Mouse (Mus musculus): ENCODE data around the gene Man1c1.
A peak's percentile ranks its signal among the peaks of the same experiment; 100 is the strongest.

The Man1c1 gene

DNA sequence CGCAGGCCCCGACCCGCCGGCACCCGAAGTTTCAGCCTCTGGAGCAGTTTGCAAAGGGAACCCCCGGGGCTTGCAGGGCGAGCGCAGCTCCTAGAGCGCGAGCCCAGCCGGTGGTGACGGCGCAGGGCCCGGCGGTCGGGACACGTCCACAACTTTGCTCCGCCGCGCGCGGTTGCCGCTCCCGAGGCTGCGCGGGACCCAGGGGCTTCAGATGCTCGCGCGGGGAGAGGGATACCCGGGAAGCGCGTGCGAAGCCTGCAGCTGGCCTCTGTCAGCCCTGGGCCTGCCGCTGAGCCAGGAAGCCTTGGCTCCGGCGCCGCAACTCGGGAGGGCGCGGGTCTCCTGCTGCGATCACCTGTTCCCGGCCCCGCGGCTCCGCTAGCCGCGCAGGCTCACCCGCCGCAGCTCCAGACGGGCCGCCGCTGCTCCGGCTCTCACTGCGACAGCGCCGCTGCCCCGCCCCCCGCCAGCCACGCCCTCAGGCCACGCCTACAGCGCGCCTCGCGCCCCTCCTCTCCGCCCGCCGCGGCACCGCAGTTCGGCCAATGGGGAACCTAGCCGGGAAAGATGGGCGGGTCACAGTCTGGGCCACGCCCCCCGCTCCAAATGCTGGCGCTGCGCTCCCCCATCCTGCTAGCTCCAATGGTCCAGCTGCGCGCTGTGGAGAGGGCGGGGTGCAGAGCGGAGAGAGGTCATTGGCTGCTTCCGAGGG is at the start of gene Man1c1:
Man1c1 (minus strand) TSS at position 456 of the 712 bp plus-strand sequence.
- DNase-seq, result peak; percentile 99

DNA sequence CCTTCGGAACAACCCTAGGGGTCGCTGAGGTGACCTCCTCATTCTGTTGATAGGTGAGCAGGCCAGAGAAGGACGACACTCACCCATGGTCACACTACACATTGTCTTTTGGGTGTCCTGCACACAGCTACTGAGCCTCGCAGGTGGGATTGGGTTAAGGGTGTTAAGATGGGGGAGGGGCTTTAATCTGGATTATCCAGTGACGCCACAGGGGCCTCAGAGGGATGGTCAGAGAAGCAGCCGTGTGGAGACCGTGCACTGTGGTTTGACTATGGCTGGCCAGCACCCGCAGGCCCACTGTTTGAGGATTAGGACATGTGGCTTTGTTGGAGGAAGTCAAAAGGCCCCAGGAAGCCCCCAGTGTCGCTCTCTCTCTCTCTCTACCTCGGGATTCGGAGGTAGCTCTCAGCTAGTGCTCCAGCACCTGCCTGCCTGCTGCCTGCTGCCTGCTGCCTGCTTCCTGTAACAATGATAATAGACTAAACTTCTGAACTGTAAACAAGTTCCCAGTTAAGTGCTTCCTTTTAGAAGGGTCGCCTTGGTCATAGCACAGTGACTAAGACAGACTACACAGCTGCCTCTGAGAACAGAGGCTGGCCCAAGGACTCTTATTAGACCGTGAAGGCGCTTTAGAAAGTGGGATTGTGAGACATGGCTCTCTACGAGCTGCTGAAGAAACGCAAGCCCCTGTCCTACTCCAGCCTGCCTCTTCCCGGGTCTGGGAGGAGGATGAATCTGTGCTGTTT is 49.6 kb upstream of the Man1c1 start:
- no peak for DNase-seq

DNA sequence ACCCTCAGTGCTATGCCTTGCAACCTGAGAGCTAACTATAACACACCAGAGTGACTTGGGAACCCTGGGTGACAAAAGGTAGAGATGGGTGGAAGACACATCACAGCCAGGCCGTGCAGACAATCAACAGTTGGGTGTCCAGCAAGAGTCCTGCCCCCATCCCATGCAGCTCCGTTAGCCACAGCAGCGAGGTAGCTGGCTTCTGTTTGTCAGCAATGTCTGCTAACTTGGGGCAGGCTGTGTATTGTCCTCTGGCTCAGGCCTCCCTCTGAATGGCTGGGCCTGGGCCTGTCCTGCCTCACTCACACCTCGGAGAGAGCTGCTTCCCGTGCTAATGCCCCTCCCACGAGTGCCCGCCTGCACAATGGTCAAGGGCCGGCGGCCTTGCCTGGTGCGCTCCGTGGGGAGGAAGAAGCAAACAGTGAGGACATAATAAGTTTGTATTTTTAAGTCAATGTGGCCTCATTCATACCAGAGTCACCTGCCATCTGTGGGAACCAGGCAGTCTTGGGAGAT is 48.9 kb upstream of the Man1c1 start:
- DNase-seq, result no peak

DNA sequence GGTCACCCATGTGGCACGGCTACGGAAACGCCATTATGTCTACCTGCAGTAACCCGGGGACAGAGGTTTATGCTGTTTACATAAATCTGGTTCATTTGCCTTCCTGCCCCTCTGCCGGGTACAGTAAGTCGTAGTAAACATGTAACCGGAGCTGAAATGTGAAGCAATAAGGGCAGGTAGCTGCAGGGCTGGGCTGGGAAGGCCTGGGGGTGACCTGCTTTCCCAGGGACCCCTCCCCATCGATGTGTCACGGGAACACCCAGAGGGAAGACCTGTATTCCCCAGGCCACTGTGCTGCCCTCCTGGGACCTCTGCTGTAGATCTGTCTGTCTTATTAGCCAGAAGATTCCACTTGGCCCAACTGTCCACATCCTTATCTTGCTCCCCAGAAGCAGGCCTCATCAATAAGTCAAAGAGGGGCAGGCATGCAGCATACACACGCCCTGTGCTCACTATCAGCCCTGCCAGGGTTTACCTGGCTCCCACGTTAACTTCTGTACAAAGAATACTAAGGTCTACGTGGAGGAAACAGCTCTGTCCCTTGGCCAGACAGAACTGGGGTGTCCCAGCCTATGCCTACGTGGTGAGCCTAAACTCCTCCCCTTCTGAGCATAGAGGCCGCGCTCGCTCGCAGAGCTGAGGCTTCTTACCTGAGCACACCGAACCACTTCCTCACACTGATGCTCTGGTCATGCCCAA is 47.7 kb upstream of the Man1c1 start:
- DNase-seq, result no peak

DNA sequence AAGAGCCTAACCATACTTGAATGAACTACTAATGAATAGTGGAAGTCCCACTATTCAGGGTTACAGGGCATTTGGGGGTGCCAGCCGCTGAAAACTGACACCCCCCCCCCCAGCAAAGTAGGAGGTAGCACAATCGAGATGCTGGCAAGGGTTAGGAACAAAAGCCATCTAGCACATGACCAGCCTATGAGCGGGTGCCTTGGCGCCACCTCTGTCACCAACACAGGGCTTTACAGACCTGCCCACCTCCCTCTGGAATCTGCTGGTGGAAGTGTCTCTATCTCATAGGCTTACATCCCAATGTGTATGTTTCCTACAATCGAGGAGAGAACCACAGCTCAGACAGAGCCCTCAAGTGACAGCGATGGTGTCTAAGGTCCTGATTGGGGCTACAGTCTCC is 46.7 kb upstream of the Man1c1 start:
- DNase-seq, result no peak

DNA sequence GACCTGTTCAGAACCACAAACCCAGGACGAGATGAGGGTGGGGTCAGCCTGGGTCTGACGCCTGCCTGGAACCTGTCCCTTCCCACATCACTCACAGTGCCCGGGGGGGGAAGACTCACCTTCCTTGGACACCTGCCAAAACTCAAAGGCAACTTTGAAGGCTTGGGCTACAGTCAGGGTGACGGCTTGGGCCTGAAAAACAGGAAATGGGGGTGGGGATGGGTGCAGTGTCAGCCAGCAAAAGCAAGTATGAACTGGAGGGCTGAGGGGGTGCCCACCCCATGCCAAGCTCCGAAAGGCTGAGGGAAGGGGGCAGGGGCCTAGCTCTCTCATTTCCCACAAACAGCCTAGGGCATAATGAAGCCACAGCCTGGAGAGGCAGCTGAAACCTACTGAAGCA is 46.2 kb upstream of the Man1c1 start:
- DNase-seq, result no peak

DNA sequence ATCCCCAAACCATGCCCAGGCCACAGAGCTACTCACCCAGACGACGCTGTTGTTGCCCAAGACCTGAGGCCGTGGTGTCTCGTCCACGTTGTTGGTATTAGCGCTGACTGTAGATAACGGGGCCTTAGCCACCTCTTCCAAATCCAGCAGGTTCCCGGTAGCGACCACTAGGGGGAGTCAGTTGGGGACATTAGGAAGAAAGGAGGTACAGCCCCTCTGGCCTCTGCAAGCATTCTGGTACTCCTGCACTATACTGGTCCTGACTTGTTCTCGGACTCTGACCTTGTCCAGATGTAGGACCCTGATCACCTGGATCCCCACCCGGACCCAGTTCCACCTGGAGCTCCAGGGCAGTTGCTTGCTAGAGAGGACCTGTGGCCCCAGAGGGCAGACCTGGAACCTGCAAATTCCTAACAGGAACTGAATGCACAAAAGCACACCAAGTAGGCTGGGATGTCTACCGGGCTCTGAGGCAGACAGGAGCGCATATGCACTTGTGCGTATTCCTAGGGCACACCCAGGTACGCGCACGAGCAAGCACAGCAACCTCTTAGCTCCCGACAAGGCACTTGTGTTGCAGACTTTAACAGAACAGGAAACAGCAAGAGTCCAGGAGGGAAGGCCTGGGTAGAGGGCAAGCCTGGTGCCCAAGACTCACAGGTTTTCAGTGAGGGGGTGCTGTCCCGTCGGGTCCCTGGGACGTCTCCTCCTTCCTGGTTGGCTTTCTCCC is 45.4 kb upstream of the Man1c1 start:
- no peak for DNase-seq

DNA sequence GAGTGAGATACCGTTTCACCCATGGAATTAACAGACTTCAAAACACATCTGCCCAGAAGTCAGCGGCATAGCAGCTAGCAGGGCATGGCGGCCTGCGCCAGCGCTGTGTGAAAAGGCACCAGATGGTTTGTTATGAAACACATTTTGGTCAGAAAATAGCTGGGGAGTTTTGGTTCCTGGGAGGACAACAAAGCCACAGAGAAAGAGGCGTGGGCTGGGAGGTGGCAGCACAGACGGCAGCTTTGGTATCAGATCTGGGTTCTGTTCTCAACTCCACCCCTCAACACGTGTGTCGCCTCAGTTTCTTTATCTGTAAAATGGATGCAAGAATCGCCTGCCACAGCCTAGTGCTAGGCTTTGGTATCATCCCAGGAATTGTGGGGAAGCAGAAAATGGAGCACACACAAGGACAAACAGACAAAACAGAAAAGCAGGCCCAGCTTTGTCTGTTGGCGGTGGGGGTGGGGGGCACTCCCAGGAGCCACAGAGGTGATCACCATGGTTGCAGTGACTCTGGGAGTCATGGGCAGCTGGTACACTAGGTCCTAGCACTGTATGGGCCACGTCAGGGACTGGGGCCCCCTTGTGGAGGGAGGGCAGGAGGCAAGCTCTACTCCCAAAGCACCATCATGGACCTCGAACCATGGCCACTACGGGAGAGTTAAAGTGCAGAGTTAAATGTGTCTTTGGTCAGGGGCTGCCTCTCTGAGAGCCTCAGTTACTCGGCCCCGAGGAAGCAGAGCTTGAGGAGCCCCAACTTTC is 42.0 kb upstream of the Man1c1 start:
- DNase-seq, result peak; percentile 37

DNA sequence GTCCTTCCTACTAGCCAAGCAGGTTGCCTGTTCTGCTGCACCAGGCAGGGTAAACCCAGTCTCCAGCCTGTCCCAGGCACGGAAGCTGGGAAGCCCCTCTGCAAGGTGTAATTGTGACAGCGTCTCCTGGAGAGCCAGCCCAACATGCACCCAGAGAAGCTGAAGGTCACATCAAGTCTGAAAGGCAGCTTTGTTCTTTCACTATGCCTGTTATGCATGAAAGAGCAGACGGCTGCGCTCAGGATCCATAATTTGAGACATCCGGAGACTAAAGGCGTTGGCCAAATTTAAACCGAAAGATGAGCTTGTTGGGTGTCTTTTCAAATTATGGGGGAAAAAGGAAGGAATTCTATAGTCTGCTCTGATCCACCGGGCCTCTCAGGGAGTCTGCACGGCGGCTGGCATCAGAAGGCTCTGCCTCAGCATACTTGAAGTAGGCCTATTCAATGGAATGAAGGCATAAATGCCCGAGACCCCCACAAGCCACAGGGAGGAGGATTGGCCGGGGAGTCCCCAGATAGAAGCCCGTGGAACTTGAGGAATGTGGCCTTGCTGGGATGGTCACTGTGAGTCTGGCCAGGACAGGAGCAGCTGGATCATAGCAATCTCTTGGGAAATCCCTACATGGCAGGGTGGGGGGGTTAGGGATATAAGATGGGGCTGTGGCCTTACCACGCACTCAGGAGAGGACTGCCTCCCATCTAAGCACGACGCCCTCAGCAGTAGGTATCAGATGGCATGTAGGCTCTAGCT is 40.0 kb upstream of the Man1c1 start:
- DNase-seq, result no peak

DNA sequence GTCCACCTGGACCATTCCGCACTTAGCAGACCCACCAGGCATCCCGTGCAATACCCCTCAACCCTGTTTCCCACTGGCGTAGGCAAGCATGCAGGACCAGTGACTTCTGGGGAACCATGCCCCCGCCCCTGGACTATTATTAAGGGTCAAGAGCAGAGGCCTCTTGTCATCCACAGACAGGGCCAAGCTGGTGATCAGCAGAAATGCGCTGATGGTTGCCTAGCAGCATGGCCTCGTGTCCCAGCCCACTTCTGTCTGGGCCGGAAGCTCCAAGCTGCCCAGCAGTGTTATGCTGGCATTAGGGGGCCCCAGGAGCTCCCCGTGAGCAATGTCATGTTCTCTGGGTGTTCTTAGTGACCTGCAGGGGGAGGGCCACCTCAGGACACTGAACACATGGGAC is 37.9 kb upstream of the Man1c1 start:
- no peak for DNase-seq

DNA sequence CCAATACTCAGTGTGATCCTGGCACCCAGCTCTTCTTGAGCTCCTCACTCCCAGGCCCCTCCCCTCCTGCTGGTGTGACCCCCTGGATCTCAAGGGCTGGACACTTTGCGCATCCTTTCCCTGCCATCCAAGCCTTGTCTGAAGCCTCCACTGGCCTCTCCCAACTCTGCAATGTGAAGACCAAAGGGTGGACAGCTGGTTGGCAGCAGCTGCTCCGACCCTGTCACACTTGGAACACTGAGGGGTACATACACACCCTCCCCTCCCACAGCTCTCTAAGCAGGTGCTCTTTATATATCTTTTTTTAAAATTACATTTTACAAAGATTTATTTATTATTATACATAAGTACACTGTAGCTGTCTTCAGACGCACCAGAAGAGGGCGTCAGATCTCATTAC is 36.1 kb upstream of the Man1c1 start:
- DNase-seq, result no peak

DNA sequence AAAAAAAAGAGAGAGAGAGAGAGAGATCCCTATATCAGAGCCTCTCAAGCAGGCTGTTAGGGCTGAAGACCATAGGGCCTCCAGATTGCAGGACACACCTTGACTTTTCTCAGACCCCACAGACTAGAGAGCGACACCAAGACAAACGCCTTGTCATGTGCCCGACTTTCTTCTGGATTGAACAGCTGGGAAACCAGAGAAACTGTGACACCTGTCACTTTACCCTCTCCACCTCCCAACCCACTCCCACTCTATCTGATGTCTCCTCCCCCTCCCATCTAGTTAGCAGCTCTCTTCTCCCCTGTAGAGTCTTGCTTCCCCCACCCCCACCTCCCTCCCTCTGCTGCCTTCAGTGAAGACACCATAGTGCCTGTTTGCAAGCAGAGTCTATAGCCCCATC is 35.4 kb upstream of the Man1c1 start:
- no peak for DNase-seq

DNA sequence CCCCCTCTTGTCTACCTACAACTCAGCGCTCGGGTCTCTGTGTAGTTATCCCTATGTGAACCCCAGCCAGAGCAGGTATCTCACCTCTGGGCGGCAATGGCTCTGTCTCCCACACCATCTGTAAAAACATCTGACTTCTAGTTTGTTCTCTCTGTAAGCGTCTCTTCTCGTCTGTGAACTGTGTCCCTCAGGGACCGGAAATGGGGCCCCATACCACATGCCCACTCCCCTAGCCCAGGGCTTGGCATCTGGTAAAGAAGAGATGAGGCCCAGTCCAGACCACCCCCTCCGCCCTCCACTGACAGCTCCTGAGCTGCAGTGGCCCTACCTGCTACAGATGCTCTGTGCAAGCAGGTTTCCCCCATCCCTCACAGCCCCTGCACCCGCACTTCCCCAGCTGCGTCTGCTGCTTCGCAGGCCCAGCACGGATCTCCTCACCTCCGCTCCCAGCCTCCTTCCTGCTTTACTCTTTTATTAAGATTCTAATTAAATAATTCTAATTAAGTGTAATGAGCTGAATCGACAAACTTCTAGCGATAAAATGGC is 33.3 kb upstream of the Man1c1 start:
- DNase-seq, result no peak

DNA sequence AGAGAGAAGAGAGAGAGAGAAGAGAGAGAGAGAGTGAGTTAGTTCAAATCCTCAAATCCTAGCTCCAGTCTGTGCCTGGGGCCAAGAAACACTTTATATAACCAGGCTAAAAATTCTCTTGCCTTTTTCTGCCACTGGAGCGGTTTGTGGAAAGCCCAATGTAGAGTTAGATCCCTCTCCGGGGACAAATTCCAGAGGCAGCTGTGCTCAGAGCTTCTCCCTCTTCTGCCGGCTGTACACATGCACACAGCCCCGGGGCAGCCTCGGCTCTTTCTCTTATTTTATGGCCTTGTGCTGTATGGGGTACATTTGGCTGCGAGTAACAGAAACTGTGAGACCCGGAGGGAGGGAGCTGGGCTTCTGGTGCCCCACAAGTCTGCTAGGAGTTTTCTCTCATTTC is 32.1 kb upstream of the Man1c1 start:
- no peak for DNase-seq

DNA sequence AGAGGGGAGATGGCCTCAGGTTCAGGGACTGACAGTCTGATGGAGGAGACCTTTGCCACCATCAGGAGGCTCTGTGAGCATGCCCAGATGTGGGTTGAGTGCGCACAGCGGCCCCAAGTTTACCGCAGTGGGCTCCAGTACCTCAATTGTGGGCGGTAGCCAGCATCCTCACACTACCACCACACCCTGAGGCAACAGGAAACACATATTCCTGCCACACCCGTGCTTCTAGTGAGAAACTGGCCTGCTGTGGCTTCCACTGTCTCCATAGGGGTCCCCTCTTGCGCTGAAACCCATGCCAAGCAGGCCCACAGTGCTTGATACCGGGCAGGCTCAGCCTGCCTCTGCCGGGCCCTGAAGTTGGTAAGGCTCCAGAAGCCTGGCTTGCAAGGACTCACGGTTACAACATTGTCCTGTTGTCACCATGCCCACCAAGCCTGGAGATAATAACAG is 30.6 kb upstream of the Man1c1 start:
- no peak for DNase-seq

DNA sequence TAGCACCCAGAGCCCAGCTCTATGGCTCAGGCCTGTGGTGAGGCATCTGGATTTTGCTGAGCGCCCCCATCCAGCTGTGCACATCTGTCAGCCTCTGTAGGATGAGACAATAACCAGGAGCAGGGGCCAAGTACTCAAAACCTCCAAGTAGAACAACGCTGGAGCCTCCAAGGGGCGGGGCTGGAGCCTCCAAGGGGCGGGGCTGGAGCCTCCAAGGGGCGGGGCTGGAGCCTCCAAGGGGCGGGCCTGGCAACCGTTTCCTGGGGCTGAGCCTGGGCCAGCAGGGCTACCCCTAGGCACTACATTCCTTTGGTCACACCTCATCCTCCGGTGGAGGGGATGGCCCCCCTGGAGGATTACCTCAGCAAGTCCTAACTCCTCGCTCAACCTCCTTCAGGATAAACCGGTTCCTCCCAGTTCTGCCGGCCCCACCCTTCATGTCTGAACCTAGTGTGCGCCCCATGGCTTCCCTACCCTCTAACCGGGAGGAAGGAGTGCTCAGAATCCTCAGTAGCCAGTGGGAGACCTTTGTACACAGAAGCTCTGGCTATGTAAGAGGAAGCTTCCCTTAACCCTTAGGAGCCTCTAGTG is 30.0 kb upstream of the Man1c1 start:
- no peak for DNase-seq

DNA sequence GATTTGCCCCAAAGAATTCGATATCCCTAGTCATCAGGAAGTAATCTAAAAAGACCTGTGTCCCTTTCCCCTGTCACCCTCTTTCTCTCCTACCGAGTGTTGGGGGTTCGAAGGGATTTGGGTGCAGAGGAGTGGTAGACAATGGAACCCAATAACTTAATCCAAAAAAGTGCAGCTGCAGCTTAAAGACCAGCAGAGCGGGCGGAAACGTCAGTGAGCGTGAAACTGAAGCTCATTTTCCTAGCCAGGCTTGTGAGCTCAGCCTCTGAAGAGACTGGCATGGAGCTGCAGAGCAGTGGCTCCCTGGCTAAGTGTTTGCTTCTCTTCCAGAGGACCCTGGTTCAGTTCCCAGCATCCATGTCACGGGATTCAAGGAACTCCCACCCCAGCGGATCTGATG is 29.3 kb upstream of the Man1c1 start:
- no peak for DNase-seq

DNA sequence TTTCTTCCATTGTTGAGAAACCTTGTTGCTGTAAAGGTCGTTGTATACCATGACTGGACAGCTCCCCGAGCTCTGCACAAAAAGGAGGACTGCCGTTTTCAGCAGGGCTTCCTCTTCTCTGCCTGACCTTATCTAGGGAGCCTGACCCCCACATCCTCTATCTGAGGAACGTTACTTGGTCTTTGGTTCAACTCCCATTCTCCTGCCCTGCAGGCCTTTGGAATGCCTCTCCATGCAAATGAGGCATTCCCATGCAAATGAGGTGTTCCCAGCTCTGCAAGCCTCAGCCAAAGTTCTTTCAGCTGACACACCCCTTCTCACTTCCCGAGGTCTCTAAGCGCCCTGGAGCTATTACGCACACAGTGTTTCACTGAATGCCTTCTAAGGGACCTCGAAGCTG is 26.0 kb upstream of the Man1c1 start:
- DNase-seq, result no peak

DNA sequence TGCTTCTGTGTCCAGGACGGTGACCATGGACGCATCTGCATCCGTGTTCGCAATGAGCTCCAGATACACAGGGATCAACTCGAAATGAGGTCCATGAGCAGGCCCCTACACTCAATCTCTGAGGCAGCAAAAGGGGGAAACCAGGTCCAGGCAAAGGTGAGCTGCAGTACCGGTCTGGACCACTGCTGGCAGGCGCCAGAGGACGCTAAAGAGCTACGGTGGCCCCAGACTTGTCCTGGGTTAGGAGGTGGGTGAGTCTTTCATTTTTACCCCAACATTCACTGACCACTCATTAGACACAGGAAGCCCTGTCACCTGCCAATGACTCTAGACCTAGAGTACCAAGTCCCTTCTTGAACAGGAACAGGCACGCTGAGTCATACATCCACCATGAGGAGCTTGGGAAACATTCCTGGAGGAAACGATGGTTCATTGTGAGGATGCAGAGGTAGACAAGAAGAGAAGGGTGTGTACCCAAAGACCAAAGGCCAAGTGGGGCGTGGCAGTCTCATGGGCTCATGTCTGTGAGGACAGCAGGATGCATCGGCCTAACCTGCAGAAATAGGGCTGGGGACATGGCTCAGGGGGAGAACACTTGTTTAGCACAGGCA is 21.8 kb upstream of the Man1c1 start:
- DNase-seq, result no peak

DNA sequence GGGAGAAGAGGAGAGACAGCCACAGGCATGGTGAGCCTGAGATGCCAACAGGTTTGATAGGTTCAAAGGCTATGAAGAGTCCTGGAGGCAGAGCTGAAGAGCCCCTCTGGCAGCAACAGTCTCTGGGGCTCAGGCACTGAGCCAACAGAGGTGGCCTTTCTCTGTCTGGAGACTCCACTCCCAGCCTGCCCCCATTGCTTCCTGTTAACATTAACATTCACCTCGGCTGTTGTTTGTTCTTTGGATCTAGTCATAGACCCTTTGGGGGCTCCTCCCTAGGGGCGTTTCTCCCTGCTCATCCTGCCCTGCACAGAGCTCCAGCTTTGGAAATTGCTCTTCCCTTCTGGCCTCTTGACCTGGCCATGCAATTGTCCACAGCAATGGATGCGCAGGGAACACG is 20.9 kb upstream of the Man1c1 start:
- DNase-seq, result no peak

All from right cerebral cortex, postnatal 14 days (tissue).